Mouse (Mus musculus) liver, embryonic 14.5 days (tissue): ENCODE measurements around the gene Cd163l1. TPM values are rescaled to one million over a fixed set of nuclear protein-coding genes. Genes with fewer than 3 reads are reported as not detected.

ENCODE experiments used
- ATAC-seq: fragments of 200-750 bp; cut with Nextera tagmentation; 2 replicates; pipeline ENCODE4 v1.8.0; 2017; ENCODE audit warnings: moderate number of reproducible peaks, mild to moderate bottlenecking, moderate library complexity; ENCODE audit not compliant: insufficient read depth
- DNase-seq, 3 experiments: peaks; one replicate each; pipeline ENCODE4 v3.0.0-alpha.2; 2012 to 2013; ENCODE audit warnings: low read depth in 3 of 3, low spot score in 3 of 3
- H3K27ac ChIP-seq: fragments of 300-500 bp; sonication (generic); 2 replicates; pipeline ENCODE4 v1.5.1; 2014; ENCODE audit warnings: moderate library complexity, mild to moderate bottlenecking, control low read depth, inconsistent platforms
- H3K27me3 ChIP-seq: fragments of 300-500 bp; sonication (generic); 2 replicates; pipeline ENCODE4 v1.6.1; 2014; ENCODE audit warnings: mild to moderate bottlenecking, low read length, moderate library complexity; ENCODE audit not compliant: control insufficient read depth, insufficient read depth
- H3K36me3 ChIP-seq: fragments of 300-500 bp; sonication (generic); replicated peaks from 2 replicates; pipeline ENCODE4 v1.6.1; 2014; ENCODE audit warnings: low read depth; ENCODE audit not compliant: control insufficient read depth, insufficient read depth
- H3K4me1 ChIP-seq, 2 experiments: fragments of 200-500 bp in 1 of 2; fragments of 300-500 bp in 1 of 2; sonication (generic) in 1 of 2; replicated peaks; 2 replicates each; pipeline ENCODE4 v1.6.1; 2012 to 2014; ENCODE audit warnings: antibody characterized with exemption in 1 of 2, inconsistent platforms in 1 of 2, low read length in 1 of 2; ENCODE audit not compliant: control insufficient read depth in 2 of 2, insufficient read depth in 2 of 2
- H3K4me2 ChIP-seq: fragments of 300-500 bp; sonication (generic); 2 replicates; pipeline ENCODE4 v1.6.1; 2014; ENCODE audit warnings: low read depth, mild to moderate bottlenecking, control low read depth, moderate library complexity
- H3K4me3 ChIP-seq, 2 experiments: fragments of 200-500 bp in 1 of 2; fragments of 300-500 bp in 1 of 2; sonication (generic) in 1 of 2; 2 replicates each; pipeline ENCODE4 v1.5.1; 2012 to 2014; ENCODE audit warnings: low read depth in 2 of 2, low read length in 2 of 2, mild to moderate bottlenecking in 2 of 2, control low read depth in 1 of 2, inconsistent platforms in 1 of 2, moderate library complexity in 1 of 2; ENCODE audit not compliant: insufficient read depth in 1 of 2
- H3K9ac ChIP-seq: fragments of 300-500 bp; sonication (generic); replicated peaks from 2 replicates; pipeline ENCODE4 v1.6.1; 2014; ENCODE audit warnings: mild to moderate bottlenecking, control low read depth, moderate library complexity
- H3K9me3 ChIP-seq: fragments of 300-500 bp; sonication (generic); 2 replicates; pipeline ENCODE4 v1.6.1; 2016; ENCODE audit warnings: low read length, mixed read lengths; ENCODE audit not compliant: control insufficient read depth
- CTCF ChIP-seq: IDR thresholded peaks from 2 replicates; pipeline ENCODE4 v1.5.1; 2016; ENCODE audit warnings: antibody characterized with exemption, low read depth, control low read depth
- EP300 ChIP-seq: IDR thresholded peaks from 2 replicates; pipeline ENCODE4 v1.6.1; 2016; ENCODE audit warnings: antibody characterized with exemption, low read depth
- whole genome bisulfite sequencing: fragments of 180-500 bp; shearing (Covaris S2); extraction: QIAGEN DNeasy Blood & Tissue Kit; methylation state at CpG from one replicate; pipeline ENCODE4 v1.1.7; 2014; ENCODE audit not compliant: insufficient replicate concordance; 5-methylcytosine and 5-hydroxymethylcytosine counted together
- polyA plus RNA-seq, 2 experiments: library from polyadenylated mRNA; depleted of rRNA in 1 of 2; stranded (reverse) in 1 of 2; unstranded in 1 of 2; fragments of >200 nt; fragmentation: Nextera tagmentation in 1 of 2; extraction: Ambion mirVana in 1 of 2; gene quantifications; 2 replicates each; pipeline versions ENCODE4 v1.2.1 to v1.2.3; 2012 to 2014

Gene Cd163l1
- polyA plus RNA-seq (2012; rRNA removed) (0.03 and 0.07 TPM in 2 replicates), polyA plus RNA-seq (2014; fragmentation: Nextera tagmentation; extraction: Ambion mirVana) (not detected in 2 replicates)

GRCm38 (mm10) chr7:140217967-140218366, at the start of gene Cd163l1:
Gene Cd163l1 (plus strand): TSS chr7:140218267.
- peak; percentile 18; the same call in 1 of the 2 replicates for ATAC-seq

GRCm38 (mm10) chr7:140169386-140169785, 48.7 kb upstream of the Cd163l1 start:
- Histone ChIP-seq H3K9ac (no peak overlapping the region), H3K4me2 (no peak overlapping the region), H3K4me3 (no peak overlapping the region), H3K27ac (no peak overlapping the region), H3K9me3 (no peaks in the 10 kb centered on the region), H3K36me3 (no peaks in the 10 kb centered on the region), H3K27me3 (no peaks in the 10 kb centered on the region), H3K4me1 (no peaks in the 10 kb centered on the region)
- ATAC-seq (no peak), DNase-seq (no peak)
- WGBS, result 57% methylated on average over 4 of the region's 4 CpGs
- TF ChIP-seq CTCF (no peak), EP300 (no peak)

More at GRCm38 (mm10) chr7:140217967-140218366, at the start of gene Cd163l1:
- DNase-seq, result no peak
- Histone ChIP-seq H3K9me3 (no peaks in the 10 kb centered on the region), H3K4me3 (no peak within 1 kb of the TSS), H3K4me2 (no peak within 1 kb of the TSS), H3K36me3 (no peaks in the 10 kb centered on the region), H3K27me3 (no peaks in the 10 kb centered on the region), H3K4me1 (peaks cover 0 to 2% of the 10 kb centered on the region in 2 experiments; a peak in 1 of 4 replicates), H3K9ac (no peak within 1 kb of the TSS), H3K27ac (no peak within 1 kb of the TSS)
- WGBS, result 45% methylated on average over 2 of the region's 2 CpGs
- TF ChIP-seq CTCF (no peak), EP300 (no peak)

DNA sequence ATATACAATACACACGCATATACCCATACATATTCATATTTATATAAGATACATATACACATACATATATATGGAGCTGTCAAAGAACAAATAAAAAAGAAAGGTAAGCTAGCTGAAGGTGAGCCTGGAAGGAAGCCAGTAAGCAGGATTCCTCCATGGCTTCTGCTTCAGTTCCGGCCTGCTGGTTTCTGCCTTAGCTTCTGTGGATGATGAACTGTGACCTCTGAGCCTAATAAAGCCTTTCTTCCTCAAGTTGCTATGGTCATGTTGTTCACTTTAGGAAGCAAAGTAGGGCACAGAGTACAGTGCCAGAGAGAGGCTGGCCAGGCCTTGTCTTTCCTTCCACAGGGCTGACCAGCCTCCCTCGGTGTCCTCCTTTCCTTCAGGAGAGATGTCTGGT, 47.2 kb upstream of the Cd163l1 start:
- H3K36me3 ChIP-seq, result no peaks in the 10 kb centered on the region
- H3K9ac ChIP-seq, result no peak overlapping the region
- no peaks in the 10 kb centered on the region for H3K27me3 ChIP-seq
- H3K4me3 ChIP-seq, result no peak overlapping the region
- H3K4me2 ChIP-seq, result no peak overlapping the region
- H3K4me1 ChIP-seq, result no peaks in the 10 kb centered on the region
- no peaks in the 10 kb centered on the region for H3K9me3 ChIP-seq
- WGBS, result 68% methylated on average over 3 of the region's 3 CpGs
- TF ChIP-seq EP300 (no peak), CTCF (no peak)
- H3K27ac ChIP-seq, result no peak overlapping the region
- no peak for ATAC-seq
- no peak for DNase-seq

- Histone ChIP-seq H3K27me3 (no peaks in the 10 kb centered on the region), H3K4me1 (no peaks in the 10 kb centered on the region), H3K27ac (no peak within 1 kb of the TSS), H3K4me2 (no peak within 1 kb of the TSS), H3K9ac (no peak within 1 kb of the TSS), H3K36me3 (no peaks in the 10 kb centered on the region), H3K9me3 (no peaks in the 10 kb centered on the region), H3K4me3 (no peak within 1 kb of the TSS)
- no peak for TF ChIP-seq CTCF
- no peak for TF ChIP-seq EP300
- 8% methylated on average over 1 of the region's 1 CpGs for WGBS
- DNase-seq (no peak), ATAC-seq (no peak)
Observed at GRCm38 (mm10) chr7:140172936-140173335, 45.1 kb upstream of the Cd163l1 start, which contains the start of gene Olfr523. Gene Olfr523 (plus strand): TSS chr7:140173217.

GRCm38 (mm10) chr7:140179176-140179575, 38.9 kb upstream of the Cd163l1 start:
- H3K36me3 ChIP-seq, result no peaks in the 10 kb centered on the region
- no peak overlapping the region for H3K4me3 ChIP-seq
- H3K4me1 ChIP-seq, result no peaks in the 10 kb centered on the region
- H3K27me3 ChIP-seq, result no peaks in the 10 kb centered on the region
- no peak overlapping the region for H3K9ac ChIP-seq
- 77% methylated on average over 2 of the region's 2 CpGs for WGBS
- H3K27ac ChIP-seq, result no peak overlapping the region
- no peak for DNase-seq
- ATAC-seq, result no peak
- no peak overlapping the region for H3K4me2 ChIP-seq
- TF ChIP-seq EP300, result no peak
- no peak for TF ChIP-seq CTCF
- H3K9me3 ChIP-seq, result no peaks in the 10 kb centered on the region
